Mouse (Mus musculus): Measurements from ENCODE around the gene Mmp14. TPM values are rescaled to one million over a fixed set of nuclear protein-coding genes. Genes with fewer than 3 reads are reported as not detected.

The Mmp14 gene
- total RNA-seq, 4 experiments from 2014 or later = 2.8 to 6.3 (median 3.7) TPM

GRCm38 (mm10) chr14:54433941-54434531 is 2.6 kb downstream of the Mmp14 start:
- DNase-seq (ENCODE audit: low spot score in 2 of 2) = no peak

DNA sequence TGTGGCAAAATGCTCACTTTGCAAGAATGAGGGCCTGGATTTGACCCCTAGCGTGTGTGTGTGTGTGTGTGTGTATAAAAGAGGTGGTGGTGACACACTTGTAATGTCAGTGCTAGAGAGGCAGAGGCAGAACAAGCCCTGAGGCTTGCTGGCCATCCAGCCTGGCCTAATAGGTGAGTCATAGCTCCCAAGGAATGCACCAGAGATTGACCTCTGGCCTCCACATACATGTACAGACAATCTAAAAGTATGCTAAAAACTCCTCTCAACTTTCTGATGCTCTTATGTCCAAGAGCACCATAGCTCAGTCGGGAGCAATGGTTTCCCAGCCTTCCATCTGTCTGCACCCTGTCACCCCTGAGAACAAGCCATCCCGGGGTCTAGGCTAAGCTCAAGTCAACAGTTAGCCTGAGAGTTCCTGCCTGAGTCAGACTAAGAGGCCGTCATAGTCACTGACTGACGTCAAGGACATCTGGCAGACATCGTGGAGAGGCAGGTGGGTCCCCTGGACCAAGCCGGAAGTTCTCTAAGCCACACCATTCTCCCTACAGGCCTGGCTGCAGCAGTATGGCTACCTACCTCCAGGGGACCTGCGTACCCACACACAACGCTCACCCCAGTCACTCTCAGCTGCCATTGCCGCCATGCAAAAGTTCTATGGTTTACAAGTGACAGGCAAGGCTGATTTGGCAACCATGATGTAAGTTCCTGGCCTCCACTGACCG is 3.9 kb downstream of the Mmp14 start:
- DNase-seq (ENCODE audit: low spot score in 2 of 2) = no peak

DNA sequence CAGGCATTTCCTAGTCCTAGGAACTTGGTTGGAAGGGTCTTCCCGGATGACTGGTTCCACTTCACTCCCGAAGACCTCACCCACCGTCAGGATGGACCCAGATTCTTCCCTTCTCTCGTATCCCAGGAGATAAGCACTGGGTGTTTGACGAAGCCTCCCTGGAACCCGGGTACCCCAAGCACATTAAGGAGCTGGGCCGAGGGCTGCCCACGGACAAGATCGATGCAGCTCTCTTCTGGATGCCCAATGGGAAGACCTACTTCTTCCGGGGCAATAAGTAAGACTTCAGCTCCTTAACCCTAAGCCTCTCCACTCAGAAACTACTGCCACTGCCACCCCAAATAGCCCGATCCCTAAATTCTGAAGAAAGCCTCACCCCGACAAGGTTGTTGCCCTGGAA is 7.7 kb downstream of the Mmp14 start:
- DNase-seq (ENCODE audit: low spot score in 2 of 2) = no peak

DNA sequence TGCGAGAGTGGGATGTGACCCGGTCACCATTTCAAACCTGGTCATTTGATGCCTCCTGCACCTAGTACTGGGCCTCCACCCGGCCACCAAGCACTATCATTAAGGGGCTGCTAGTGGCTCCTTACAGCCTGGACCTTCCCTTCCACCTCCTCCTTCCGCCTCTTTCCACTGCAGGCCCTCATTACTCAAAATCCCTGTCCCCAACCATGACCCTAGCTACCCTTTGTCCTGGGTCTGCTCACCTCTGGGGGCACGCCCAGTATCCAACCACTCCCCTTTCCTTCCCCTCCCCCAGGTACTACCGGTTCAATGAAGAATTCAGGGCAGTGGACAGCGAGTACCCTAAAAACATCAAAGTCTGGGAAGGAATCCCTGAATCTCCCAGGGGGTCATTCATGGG is 8.2 kb downstream of the Mmp14 start:
- DNase-seq (ENCODE audit: low spot score in 2 of 2) = no peak

DNA sequence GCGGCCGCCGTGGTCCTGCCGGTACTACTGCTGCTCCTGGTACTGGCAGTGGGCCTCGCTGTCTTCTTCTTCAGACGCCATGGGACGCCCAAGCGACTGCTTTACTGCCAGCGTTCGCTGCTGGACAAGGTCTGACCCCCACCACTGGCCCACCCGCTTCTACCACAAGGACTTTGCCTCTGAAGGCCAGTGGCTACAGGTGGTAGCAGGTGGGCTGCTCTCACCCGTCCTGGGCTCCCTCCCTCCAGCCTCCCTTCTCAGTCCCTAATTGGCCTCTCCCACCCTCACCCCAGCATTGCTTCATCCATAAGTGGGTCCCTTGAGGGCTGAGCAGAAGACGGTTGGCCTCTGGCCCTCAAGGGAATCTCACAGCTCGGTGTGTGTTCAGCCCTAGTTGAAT is 9.1 kb downstream of the Mmp14 start:
- DNase-seq (ENCODE audit: low spot score in 2 of 2) = no peak

DNA sequence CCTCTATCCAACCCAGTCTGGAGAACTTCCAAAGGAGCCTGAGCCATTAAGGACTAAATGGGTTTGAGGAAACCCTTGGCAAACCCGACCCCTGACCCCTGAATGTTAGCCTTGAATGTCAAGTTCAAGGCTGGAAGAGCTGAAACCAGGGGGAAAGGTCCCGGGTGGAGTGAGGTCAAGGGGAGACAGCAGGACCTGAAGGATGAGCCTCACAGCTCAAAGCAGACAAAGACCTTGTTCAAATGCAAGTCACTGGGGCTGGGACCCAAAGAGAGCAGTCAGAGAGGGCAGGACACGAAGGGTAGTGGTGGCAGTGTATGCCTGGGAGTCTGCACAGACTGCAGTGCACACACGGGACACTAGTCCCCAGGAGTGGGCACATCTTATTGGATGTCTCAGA is 10.0 kb downstream of the Mmp14 start:
- DNase-seq (ENCODE audit: low spot score in 2 of 2) = no peak

DNA sequence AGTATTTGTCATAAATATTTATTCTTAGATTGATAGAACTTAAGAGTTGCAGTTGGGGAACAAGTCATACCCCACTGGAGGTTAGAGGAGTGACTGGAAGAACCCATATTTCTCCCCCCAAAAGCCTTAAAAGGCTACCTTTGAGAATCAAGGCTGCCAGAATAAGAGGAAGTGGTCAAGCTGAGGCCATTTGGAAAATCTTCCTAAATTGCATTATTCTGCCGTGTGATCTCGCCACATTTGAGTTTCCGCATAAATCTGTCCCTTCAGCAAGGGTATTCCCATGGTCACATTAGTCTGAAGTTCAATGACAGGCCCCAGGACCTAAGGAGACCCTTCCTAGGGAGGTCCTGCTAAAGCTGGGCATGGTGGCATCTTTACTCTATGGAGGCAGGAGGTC is 11.1 kb downstream of the Mmp14 start:
- no peak for DNase-seq (ENCODE audit: low spot score in 2 of 2)

GRCm38 (mm10) chr14:54443196-54443595 is 11.8 kb downstream of the Mmp14 start:
- DNase-seq (ENCODE audit: low spot score in 2 of 2) = peak; percentile 27 to 55

DNA sequence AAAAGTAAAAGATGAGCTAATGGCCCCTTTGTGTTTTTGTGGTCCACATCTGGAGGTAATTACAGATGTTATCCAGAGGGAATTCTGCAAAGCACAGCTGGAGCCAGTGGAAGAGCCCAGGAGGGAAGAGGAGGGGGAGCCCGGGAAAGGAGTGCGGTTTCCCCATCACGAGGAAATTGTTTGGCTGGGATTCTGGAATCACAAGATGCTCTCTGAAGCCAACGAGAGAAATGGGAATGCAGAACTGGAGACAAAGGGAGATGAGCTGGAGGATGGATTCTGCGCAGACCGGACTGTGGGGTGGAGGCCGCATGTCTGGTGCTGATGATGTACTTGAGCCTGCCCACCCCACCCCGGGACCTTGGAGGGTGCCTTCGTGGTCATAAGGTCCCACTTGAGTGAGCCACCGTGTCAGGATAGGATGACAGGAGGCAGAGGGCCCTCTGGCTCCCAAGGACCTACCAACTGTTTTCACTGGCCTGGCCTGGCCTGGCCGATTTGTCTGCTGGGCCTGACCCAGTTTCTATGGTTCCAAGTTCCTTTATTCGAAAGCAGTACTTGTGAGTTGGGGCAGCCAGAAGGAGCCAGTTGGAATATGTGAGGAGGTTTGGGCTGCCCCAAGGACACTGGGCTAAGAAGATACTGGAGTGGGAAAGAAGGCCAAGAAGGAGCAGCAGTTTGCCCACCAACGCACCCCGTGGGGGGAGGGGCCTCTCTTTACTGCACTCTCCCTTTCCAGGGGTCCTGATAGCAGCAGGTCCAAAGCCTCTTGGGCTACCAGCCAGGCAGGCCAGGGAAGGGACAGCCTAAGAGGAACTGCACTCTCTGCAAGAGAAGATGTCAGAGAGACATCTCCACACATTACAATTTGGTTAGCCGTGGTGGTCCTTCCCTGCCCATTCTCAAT is 12.6 kb downstream of the Mmp14 start:
- DNase-seq (ENCODE audit: low spot score in 2 of 2) = peak; percentile 65 to 70

GRCm38 (mm10) chr14:54445476-54445875 is 14.1 kb downstream of the Mmp14 start:
- no peak for DNase-seq (ENCODE audit: low spot score in 2 of 2)

DNA sequence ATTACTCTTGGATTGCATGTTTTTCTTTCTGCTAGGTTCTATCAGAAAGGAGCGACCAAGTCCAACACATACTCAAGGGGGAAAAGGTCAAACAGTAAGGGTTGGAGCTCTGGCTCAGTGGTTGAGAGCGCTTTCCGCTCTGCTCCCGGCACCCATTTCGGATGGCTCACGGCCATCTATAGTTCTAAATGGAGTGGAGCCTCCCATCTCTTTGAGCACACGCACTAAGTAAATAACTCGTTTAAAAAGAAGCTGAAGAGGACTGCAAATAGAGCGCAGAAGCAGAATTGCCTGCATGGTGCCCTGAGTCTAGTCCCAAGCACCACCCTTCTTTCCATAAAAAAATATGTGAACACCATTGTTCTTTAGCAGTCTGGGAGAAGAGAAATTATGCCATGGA is 22.2 kb downstream of the Mmp14 start:
- no peak for DNase-seq (ENCODE audit: low spot score in 2 of 2)

- no peak for DNase-seq (ENCODE audit: low spot score in 2 of 2)
Measured at GRCm38 (mm10) chr14:54454669-54455528, 23.5 kb downstream of the Mmp14 start.

DNA sequence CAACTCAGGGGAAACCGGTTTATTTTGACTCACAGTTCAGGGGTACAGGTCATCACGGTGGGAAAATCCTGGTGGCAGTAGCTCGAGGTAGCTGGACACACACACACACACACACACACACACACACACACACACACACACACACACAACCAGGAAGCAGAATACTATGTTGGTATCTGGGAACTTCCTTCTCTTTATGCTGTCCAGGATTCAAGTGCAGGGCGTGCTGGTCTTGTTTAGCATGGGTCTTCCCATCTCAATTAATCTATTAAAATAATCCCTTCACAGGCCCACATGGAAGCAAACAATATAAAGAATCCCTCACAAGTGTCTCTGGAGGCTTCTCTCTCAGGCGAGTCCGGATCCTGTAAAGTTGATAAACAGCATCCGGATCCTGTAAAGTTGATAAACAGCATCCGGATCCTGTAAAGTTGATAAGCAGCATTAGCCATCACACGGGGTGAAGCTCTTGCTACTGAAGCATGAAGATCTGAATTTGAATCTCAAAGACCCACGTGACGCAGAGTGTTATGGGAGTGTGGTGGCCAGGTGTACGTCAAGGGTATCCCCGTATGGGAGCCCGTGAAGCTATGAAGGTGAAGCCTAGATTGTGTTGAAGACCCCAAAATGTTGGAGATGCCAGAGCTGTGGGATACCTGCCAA is 26.6 kb downstream of the Mmp14 start:
- no peak for DNase-seq (ENCODE audit: low spot score in 2 of 2)

DNA sequence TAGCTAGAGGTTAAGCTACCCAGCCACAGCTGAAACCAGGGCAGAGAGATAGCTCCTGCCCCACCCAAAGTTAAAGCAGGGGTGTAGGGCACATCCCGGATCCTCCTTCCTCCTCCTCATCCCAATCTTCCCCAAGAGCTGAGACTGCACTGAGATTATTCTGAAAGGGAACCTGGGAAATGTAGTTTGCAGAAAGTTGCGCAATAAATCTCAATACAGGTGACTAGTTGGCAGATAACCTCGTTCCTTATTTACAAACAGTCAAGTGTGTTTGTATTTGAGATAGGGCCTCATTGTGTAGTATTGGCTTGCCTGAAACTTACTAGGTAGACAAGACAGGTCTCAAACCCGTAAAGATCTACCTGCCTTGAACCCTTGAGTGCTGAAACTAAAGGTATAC is 30.7 kb downstream of the Mmp14 start:
- no peak for DNase-seq (ENCODE audit: low spot score in 2 of 2)

GRCm38 (mm10) chr14:54463108-54463958 is 31.9 kb downstream of the Mmp14 start:
- DNase-seq (ENCODE audit: low spot score in 2 of 2) = no peak

DNA sequence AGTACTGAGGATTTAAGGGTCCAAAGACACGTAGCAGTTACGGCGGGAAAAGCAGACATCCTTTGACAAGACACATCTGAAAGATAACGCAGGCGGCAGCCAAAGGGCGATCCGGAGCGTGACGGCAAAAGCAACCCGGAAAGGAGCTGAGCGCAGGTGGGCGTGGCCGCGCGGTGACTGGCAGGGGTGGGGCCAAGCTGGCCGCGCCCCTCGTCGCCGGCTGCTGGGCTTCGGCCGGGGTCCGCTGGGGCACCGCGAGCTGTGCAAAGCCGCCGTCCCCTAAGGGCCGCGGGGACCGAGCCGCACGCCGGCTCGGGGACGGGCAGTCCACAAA is 32.5 kb downstream of the Mmp14 start, which contains the start of gene Lrp10:
Gene Lrp10, plus strand, starts transcription at position 179 of the 334 bp plus-strand sequence.
- peak; percentile 78 to 81 for DNase-seq (ENCODE audit: low spot score in 2 of 2)

DNA sequence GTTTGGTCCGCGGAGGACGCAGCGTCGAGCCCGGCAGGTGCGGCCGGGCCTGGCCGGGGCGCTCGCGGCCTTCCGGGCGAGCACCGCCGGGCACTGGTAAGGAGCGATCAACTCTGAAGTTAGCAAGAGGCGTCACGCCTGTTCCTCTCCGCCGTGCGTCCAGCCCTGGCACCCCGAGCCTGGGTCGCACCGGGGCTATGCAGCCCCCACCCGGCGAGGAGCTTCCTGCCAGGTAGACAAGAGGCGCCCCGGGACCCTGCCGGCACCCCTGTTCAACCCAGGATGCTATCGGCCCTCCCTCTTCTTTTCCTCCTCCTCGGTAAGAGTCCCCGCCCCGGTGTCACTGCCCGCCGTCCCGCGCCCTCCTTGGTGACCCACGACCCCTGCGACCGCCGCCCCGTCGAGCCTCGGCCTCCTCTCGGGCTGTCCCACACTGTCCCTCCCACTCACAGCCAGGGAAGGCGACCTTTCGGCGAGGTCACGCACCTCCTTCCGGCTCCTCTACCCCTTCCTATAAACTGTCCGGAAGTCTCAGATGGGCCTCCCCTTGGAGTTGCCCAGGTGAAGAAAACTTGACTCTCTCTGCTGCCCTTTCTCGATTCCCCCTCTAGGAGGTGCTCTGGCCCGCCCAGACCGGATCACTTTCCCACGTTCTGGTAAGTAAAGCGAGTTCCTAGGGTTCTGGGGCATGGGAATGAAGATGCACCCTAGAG is 33.0 kb downstream of the Mmp14 start:
- peak; percentile 34 to 46 for DNase-seq (ENCODE audit: low spot score in 2 of 2)

DNA sequence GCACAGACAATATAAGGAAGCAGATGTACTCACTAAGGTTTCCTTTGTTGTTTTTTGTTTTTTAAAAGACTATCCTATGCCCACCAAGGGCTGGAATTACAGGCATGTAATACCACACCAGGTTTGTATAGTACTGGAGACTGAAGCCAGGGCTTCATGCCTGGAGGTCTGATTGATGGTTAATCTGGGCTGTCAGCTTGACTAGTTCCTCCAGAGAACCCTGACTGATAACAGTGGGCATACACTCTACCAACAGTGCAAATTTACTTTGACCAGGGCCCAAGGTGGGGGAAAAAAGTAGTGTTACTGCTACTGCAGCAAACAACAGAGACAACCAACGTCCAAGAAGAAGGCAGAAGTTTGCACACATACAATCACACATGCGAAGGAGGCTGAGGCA is 40.1 kb downstream of the Mmp14 start:
- DNase-seq (ENCODE audit: low spot score in 2 of 2) = no peak

GRCm38 (mm10) chr14:54472671-54473070 is 41.3 kb downstream of the Mmp14 start:
- DNase-seq (ENCODE audit: low spot score in 2 of 2) = no peak
